Mouse (Mus musculus) CH12.LX (cell line): ENCODE results near the gene Supt3. TPM values are rescaled to one million over a fixed set of nuclear protein-coding genes. Genes with fewer than 3 reads are reported as not detected.

Experiments used
- DNase-seq: peaks from one replicate; pipeline ENCODE4 v3.0.0-alpha.2; 2013; ENCODE audit errors: extremely low read depth
- H3K27ac ChIP-seq: 2 replicates; pipeline ENCODE4 v1.5.1; 2012; ENCODE audit warnings: low read depth, mild to moderate bottlenecking, control low read depth, moderate library complexity; ENCODE audit not compliant: insufficient read depth
- H3K27me3 ChIP-seq: replicated peaks from 2 replicates; pipeline ENCODE3; 2012; ENCODE audit warnings: inconsistent platforms
- H3K36me3 ChIP-seq, 2 experiments: replicated peaks in 1 of 2; 2 replicates each; pipeline versions ENCODE3 to v1.6.1; 2012; ENCODE audit warnings: inconsistent platforms in 1 of 2, low read length in 1 of 2, mild to moderate bottlenecking in 1 of 2, mixed read lengths in 1 of 2, moderate library complexity in 1 of 2; ENCODE audit not compliant: control insufficient read depth in 1 of 2, insufficient read depth in 1 of 2
- H3K4me1 ChIP-seq, 2 experiments: 2 replicates each; pipeline ENCODE4 v1.6.1; 2012; ENCODE audit warnings: inconsistent platforms in 1 of 2, moderate library complexity in 1 of 2; ENCODE audit not compliant: insufficient read depth in 2 of 2, control insufficient read depth in 1 of 2
- H3K4me2 ChIP-seq: 2 replicates; pipeline ENCODE4 v1.6.1; 2012; ENCODE audit warnings: low read depth, mild to moderate bottlenecking, control low read depth; ENCODE audit not compliant: poor library complexity, insufficient read depth, severe bottlenecking
- H3K4me3 ChIP-seq, 3 experiments: fragments of 150-350 bp in 1 of 3; sonication (generic) in 1 of 3; replicated peaks in 1 of 3; 2 replicates each; pipeline versions ENCODE3 to v1.5.1; 2011 to 2012; ENCODE audit warnings: low read depth in 2 of 3, low read length in 2 of 3, mild to moderate bottlenecking in 2 of 3, moderate library complexity in 2 of 3, control low read depth in 1 of 3, improper control_type of control experiment in 1 of 3, inconsistent platforms in 1 of 3, mixed read lengths in 1 of 3; ENCODE audit not compliant: poor library complexity in 1 of 3
- H3K79me2 ChIP-seq: replicated peaks from 2 replicates; pipeline ENCODE4 v1.6.1; 2012; ENCODE audit warnings: mild to moderate bottlenecking, moderate library complexity; ENCODE audit not compliant: control insufficient read depth, poor library complexity, insufficient read depth, severe bottlenecking; ENCODE audit errors: extremely low read depth
- H3K9ac ChIP-seq: 2 replicates; pipeline ENCODE4 v1.6.1; 2012; ENCODE audit warnings: low read depth, mild to moderate bottlenecking, control low read depth, moderate library complexity; ENCODE audit not compliant: insufficient read depth
- H3K9me3 ChIP-seq: replicated peaks from 2 replicates; pipeline ENCODE3; 2012; ENCODE audit warnings: low read length, inconsistent platforms, mixed read lengths
- CHD1 ChIP-seq: IDR thresholded peaks from 2 replicates; pipeline ENCODE4 v1.6.1; 2012; ENCODE audit warnings: low read depth, low read length, improper control_type of control experiment, inconsistent platforms
- CTCF ChIP-seq, 2 experiments: IDR thresholded peaks in 1 of 2; conservative IDR thresholded peaks in 1 of 2; 2 replicates each; pipeline ENCODE4 v1.5.1; 2011 to 2012; ENCODE audit warnings: low read depth in 2 of 2, low read length in 2 of 2, improper control_type of control experiment in 1 of 2, inconsistent platforms in 1 of 2, mild to moderate bottlenecking in 1 of 2, moderate library complexity in 1 of 2
- GABPA ChIP-seq: IDR thresholded peaks from 2 replicates; pipeline ENCODE4 v1.6.1; 2012; ENCODE audit warnings: low read depth, low read length, improper control_type of control experiment, inconsistent platforms; ENCODE audit not compliant: insufficient replicate concordance
- HCFC1 ChIP-seq: IDR thresholded peaks from 2 replicates; pipeline ENCODE4 v1.6.1; 2012; ENCODE audit warnings: low read depth, mild to moderate bottlenecking, inconsistent platforms, low read length, improper control_type of control experiment
- IRF4 ChIP-seq: IDR thresholded peaks from 2 replicates; pipeline ENCODE4 v1.6.1; 2014; ENCODE audit warnings: low read depth, mild to moderate bottlenecking, inconsistent platforms, low read length, improper control_type of control experiment
- KAT2A ChIP-seq: IDR thresholded peaks from 2 replicates; pipeline ENCODE4 v1.6.1; 2012; ENCODE audit warnings: low read length, improper control_type of control experiment, inconsistent platforms; ENCODE audit not compliant: insufficient replicate concordance
- MYC ChIP-seq: IDR thresholded peaks from 2 replicates; pipeline ENCODE4 v1.6.1; 2011; ENCODE audit warnings: low read depth, mild to moderate bottlenecking, improper control_type of control experiment, low read length
- PAX5 ChIP-seq: IDR thresholded peaks from 2 replicates; pipeline ENCODE4 v1.6.1; 2012; ENCODE audit warnings: low read length, inconsistent platforms, mixed read lengths
- RCOR1 ChIP-seq: conservative IDR thresholded peaks from 2 replicates; pipeline ENCODE4 v1.6.1; 2012; ENCODE audit warnings: low read depth, mild to moderate bottlenecking, inconsistent platforms, low read length, improper control_type of control experiment
- TBP ChIP-seq: conservative IDR thresholded peaks from 2 replicates; pipeline ENCODE4 v1.6.1; 2011; ENCODE audit warnings: low read depth, low read length, improper control_type of control experiment
- TCF12 ChIP-seq: IDR thresholded peaks from 2 replicates; pipeline ENCODE4 v1.6.1; 2014; ENCODE audit warnings: low read depth, mild to moderate bottlenecking, inconsistent platforms, low read length, improper control_type of control experiment
- USF2 ChIP-seq: conservative IDR thresholded peaks from 2 replicates; pipeline ENCODE4 v1.6.1; 2011; ENCODE audit warnings: low read depth, low read length, improper control_type of control experiment
- dilution Hi-C: fragments of 300-500 bp; cut with MboI; formaldehyde crosslinking; loops from 2 replicates; pipeline ENCODE4 v1.14.3; 2020; ENCODE audit warnings: low sequenced_read_pairs; ENCODE audit not compliant: extremely low pct_unique_long_range_greater_than_20kb, extremely low pct_ligation_motif_present
- in situ Hi-C: fragments of 300-500 bp; cut with MboI; formaldehyde crosslinking; loops from 3 replicates; pipeline ENCODE4 v1.14.3; 2019; ENCODE audit warnings: low sequenced_read_pairs, low pct_ligation_motif_present, low pct_unique_long_range_greater_than_20kb, mixed read lengths
- polyA plus RNA-seq: library from polyadenylated mRNA; unstranded; fragments of >175 nt; gene quantifications from 2 replicates; pipeline ENCODE4 v1.2.1, GENCODE M21; 2012; ENCODE audit warnings: low read depth; ENCODE audit not compliant: insufficient read length
- total RNA-seq, 2 experiments: library from RNA; depleted of rRNA; stranded (reverse); fragments of 300-350 nt in 1 of 2; fragments of >200 nt in 1 of 2; gene quantifications; 2 replicates each; pipeline ENCODE4 v1.2.3; 2012 to 2014

The Supt3 gene
- total and polyA plus RNA-seq, 3 experiments = 8.3 to 22.7 (median 13.1) TPM

DNA sequence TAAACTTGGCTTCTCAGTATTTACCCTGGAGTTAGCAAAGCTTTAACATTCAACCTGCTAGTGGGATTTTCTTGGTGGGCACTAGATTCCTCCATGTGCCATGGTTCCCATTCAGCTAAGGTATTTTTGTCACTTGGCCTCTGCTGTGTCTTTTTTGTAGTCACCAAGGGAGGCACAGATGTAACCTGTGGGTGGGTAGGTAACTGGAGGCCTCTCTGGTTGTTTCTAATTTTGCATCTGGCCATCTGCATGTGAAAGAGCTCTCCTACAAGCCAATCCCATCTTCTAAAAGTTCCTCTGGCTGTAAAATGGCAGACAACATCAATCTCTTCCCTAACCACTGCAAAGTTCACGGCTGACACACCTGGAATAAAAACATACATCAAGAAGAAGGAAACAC is 190.2 kb downstream of the Supt3 start:
- Histone ChIP-seq H3K4me1 (peaks cover 0 to 9% of the 10 kb centered on the region in 2 experiments; a peak in 2 of 4 replicates), H3K4me3 (no peak overlapping the region), H3K4me2 (no peak overlapping the region), H3K9me3 (no peaks in the 10 kb centered on the region), H3K27me3 (no peaks in the 10 kb centered on the region), H3K79me2 (no peaks in the 10 kb centered on the region), H3K9ac (no peak overlapping the region), H3K27ac (no peak overlapping the region), H3K36me3 (no peaks in the 10 kb centered on the region)
- dilution Hi-C loops = no loop called here
- no peak for TF ChIP-seq GABPA
- no peak for TF ChIP-seq MYC
- no peak for TF ChIP-seq RCOR1
- no peak for TF ChIP-seq CTCF (conservative IDR thresholded peaks at IDR 0.05 in 1 of 2, IDR thresholded peaks at IDR 0.05 in 1 of 2; ENCODE audit: low read depth in 2 of 2, low read length in 2 of 2)
- TF ChIP-seq USF2 = no peak
- TF ChIP-seq TBP = no peak
- no peak for TF ChIP-seq PAX5
- no peak for TF ChIP-seq HCFC1
- no peak for TF ChIP-seq KAT2A
- in situ Hi-C loops = no loop called here
- no peak for DNase-seq

GRCm38 (mm10) chr17:44970255-44970654 is 193.3 kb downstream of the Supt3 start:
- H3K27ac ChIP-seq = no peak overlapping the region
- H3K4me3 ChIP-seq = no peak overlapping the region
- H3K9me3 ChIP-seq = no peaks in the 10 kb centered on the region
- dilution Hi-C loops (no loop called here), in situ Hi-C loops (no loop called here)
- H3K36me3 ChIP-seq = no peaks in the 10 kb centered on the region
- DNase-seq = no peak
- H3K79me2 ChIP-seq = no peaks in the 10 kb centered on the region
- H3K27me3 ChIP-seq = no peaks in the 10 kb centered on the region
- peaks cover 9 to 34% of the 10 kb centered on the region in 2 experiments; a peak in 3 of 4 replicates for H3K4me1 ChIP-seq
- H3K4me2 ChIP-seq = no peak overlapping the region
- H3K9ac ChIP-seq = no peak overlapping the region
- TF ChIP-seq TCF12 = no peak
- TF ChIP-seq, all 38 proteins: peak for 0

DNA sequence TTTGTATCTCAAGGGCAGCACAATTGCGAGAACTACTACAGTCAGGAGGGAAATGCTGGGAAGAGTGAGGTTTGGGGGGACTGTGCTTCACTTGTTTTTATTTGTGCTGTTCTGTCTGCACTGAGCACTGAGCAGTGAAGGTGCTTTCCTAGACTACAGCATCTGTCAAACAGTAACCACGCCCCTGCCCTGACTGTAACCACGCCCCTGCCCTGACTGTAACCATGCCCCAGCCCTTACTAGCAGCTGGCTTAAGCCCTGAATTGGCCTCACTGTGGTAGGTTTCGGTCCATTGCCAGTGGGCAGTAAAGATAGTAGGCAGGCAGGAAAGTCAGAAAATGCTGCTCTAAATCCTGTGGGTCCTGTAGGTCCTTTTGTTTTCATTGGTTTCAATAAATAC is 196.5 kb downstream of the Supt3 start:
- Histone ChIP-seq H3K79me2 (no peaks in the 10 kb centered on the region), H3K27ac (no peak overlapping the region), H3K9ac (no peak overlapping the region)
- in situ Hi-C loops = no loop called here
- no peak for TF ChIP-seq CHD1
- 0 out of 2 replicates have a peak, but pooled peaks have one; percentile 25 for TF ChIP-seq TCF12
- peak; percentile 42; the same call in 1 of the 2 replicates for TF ChIP-seq IRF4
- TF ChIP-seq, all 38 proteins: peak for 2
- Histone ChIP-seq H3K4me1 (peaks cover 9 to 51% of the 10 kb centered on the region in 2 experiments; a peak in 3 of 4 replicates), H3K27me3 (no peaks in the 10 kb centered on the region), H3K4me2 (no peak overlapping the region), H3K9me3 (no peaks in the 10 kb centered on the region), H3K36me3 (no peaks in the 10 kb centered on the region), H3K4me3 (no peak overlapping the region)
- dilution Hi-C loops = no loop called here
- peak; percentile 84 for DNase-seq
